Mouse (Mus musculus): Measurements from ENCODE around the gene Kcnh1. TPM values are rescaled to one million over a fixed set of nuclear protein-coding genes. Genes with fewer than 3 reads are reported as not detected.

Gene Kcnh1
- polyA plus RNA-seq, 1 experiment: 0.27 TPM

DNA sequence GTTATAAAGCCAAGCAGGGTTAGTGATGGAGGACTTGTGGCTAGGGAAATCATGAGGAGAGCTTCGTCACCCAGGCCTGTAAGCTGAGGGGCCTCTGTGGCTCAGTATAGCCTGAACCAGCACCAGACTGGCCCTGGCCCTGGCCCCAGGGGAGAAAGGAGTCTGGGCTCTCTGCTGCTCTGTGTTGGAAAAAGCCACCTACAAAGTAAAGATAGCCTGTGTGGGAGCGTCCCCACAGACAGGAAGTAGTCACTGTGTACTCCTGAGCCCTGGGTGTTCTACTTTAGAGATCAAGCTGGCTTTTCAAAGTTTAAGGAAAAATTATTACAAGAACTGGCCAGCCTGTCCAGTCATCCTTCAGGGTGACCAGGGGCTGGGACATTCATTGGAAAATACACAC, 306.9 kb downstream of the Kcnh1 start:
- H3K27me3 ChIP-seq (ENCODE audit: control insufficient read depth, insufficient read depth, low read length, poor library complexity, severe bottlenecking): no peaks in the 10 kb centered on the region
- no peak overlapping the region for H3K4me3 ChIP-seq (ENCODE audit: low read depth, low read length)
- H3K27ac ChIP-seq (ENCODE audit: insufficient read depth, low read length): no peak overlapping the region
- H3K36me3 ChIP-seq (ENCODE audit: control insufficient read depth, insufficient read depth, low read length, poor library complexity, severe bottlenecking): no peaks in the 10 kb centered on the region
- no peaks in the 10 kb centered on the region for H3K4me1 ChIP-seq (ENCODE audit: control insufficient read depth, insufficient read depth, low read length)
- no peak overlapping the region for H3K9ac ChIP-seq (ENCODE audit: low read depth, poor library complexity, severe bottlenecking)
- TF ChIP-seq CTCF (IDR thresholded peaks at IDR 0.05; ENCODE audit: low read depth, low read length) (no peak), POLR2A (IDR thresholded peaks at IDR 0.05; ENCODE audit: insufficient read depth, low read length) (no peak), EP300 (IDR thresholded peaks at IDR 0.05; ENCODE audit: insufficient read depth, low read depth, low read length) (no peak)
- no peaks in the 10 kb centered on the region for H3K9me3 ChIP-seq (replicated peaks; ENCODE audit: control insufficient read depth, insufficient read depth, low read length, poor library complexity, severe bottlenecking)

DNA sequence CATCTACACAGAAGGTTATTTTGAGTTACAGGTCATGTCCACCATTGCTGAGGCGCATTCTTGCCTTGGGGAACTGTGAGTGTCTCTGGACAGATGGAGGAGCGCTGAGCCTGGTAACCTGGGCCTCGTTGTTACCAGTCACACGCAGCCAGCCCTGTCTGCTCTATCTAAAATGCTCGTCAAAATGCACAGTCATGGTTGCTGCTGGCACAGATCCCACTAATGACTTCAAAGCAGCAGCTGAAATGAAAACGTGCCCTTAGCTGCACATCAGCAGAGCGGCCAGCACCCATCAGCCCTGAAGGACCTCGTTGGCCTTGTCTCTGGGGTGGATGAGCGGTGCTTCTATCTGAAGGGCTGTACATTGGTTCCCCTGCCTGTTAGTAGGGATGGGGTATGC, 311.4 kb downstream of the Kcnh1 start:
- H3K4me1 ChIP-seq (ENCODE audit: control insufficient read depth, insufficient read depth, low read length): no peaks in the 10 kb centered on the region
- no peak overlapping the region for H3K9ac ChIP-seq (ENCODE audit: low read depth, poor library complexity, severe bottlenecking)
- no peak overlapping the region for H3K4me3 ChIP-seq (ENCODE audit: low read depth, low read length)
- no peaks in the 10 kb centered on the region for H3K27me3 ChIP-seq (ENCODE audit: control insufficient read depth, insufficient read depth, low read length, poor library complexity, severe bottlenecking)
- TF ChIP-seq EP300 (IDR thresholded peaks at IDR 0.05; ENCODE audit: insufficient read depth, low read depth, low read length) (no peak), CTCF (IDR thresholded peaks at IDR 0.05; ENCODE audit: low read depth, low read length) (no peak), POLR2A (IDR thresholded peaks at IDR 0.05; ENCODE audit: insufficient read depth, low read length) (no peak)
- no peaks in the 10 kb centered on the region for H3K36me3 ChIP-seq (ENCODE audit: control insufficient read depth, insufficient read depth, low read length, poor library complexity, severe bottlenecking)
- H3K9me3 ChIP-seq (replicated peaks; ENCODE audit: control insufficient read depth, insufficient read depth, low read length, poor library complexity, severe bottlenecking): no peaks in the 10 kb centered on the region
- no peak overlapping the region for H3K27ac ChIP-seq (ENCODE audit: insufficient read depth, low read length)

DNA sequence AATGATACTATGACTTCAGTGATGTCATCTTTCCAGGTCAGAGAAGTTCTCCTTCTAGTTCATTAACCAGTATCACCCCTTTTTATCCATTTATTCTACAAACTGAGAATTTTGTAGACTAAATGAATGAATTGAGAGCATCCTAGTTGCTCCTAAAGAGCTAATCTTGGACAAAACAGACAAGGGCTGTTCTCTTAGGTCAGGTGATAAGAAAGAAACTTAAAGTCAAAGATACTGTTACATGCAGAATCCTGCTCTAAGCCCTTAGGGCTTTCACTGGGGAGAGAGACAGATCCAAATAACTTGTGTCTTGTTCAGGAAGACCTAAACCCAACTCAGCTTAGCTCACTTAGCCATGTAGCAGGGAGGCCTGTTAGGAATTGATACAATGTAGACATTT, 312.3 kb downstream of the Kcnh1 start:
- H3K27ac ChIP-seq (ENCODE audit: insufficient read depth, low read length): no peak overlapping the region
- H3K4me1 ChIP-seq (ENCODE audit: control insufficient read depth, insufficient read depth, low read length): no peaks in the 10 kb centered on the region
- no peaks in the 10 kb centered on the region for H3K27me3 ChIP-seq (ENCODE audit: control insufficient read depth, insufficient read depth, low read length, poor library complexity, severe bottlenecking)
- H3K9ac ChIP-seq (ENCODE audit: low read depth, poor library complexity, severe bottlenecking): no peak overlapping the region
- H3K4me3 ChIP-seq (ENCODE audit: low read depth, low read length): no peak overlapping the region
- no peaks in the 10 kb centered on the region for H3K36me3 ChIP-seq (ENCODE audit: control insufficient read depth, insufficient read depth, low read length, poor library complexity, severe bottlenecking)
- H3K9me3 ChIP-seq (replicated peaks; ENCODE audit: control insufficient read depth, insufficient read depth, low read length, poor library complexity, severe bottlenecking): no peaks in the 10 kb centered on the region
- TF ChIP-seq POLR2A (IDR thresholded peaks at IDR 0.05; ENCODE audit: insufficient read depth, low read length): no peak
- no peak for TF ChIP-seq EP300 (IDR thresholded peaks at IDR 0.05; ENCODE audit: insufficient read depth, low read depth, low read length)
- TF ChIP-seq CTCF (IDR thresholded peaks at IDR 0.05; ENCODE audit: low read depth, low read length): no peak

DNA sequence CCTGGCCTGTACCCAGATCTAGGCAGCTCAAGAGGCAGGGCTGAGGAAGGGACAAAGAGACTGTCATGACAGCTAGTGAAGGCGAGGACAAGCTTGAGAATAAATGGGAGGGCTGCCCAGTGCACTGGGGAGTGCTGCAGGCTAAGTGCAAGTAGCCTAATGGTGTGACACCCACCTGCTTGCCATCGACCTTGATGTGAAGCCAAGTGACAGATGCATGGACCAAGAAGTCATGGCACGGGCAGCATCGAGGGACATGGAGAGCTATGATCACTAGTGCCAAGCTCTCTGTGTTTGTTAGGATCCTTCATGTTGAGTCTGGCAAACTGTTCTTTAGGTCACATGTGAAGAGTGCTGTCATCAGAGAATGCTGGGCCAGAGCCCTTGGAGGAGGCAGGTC, 313.1 kb downstream of the Kcnh1 start:
- no peak for TF ChIP-seq POLR2A (IDR thresholded peaks at IDR 0.05; ENCODE audit: insufficient read depth, low read length)
- no peak for TF ChIP-seq CTCF (IDR thresholded peaks at IDR 0.05; ENCODE audit: low read depth, low read length)
- TF ChIP-seq EP300 (IDR thresholded peaks at IDR 0.05; ENCODE audit: insufficient read depth, low read depth, low read length): no peak
- no peaks in the 10 kb centered on the region for H3K36me3 ChIP-seq (ENCODE audit: control insufficient read depth, insufficient read depth, low read length, poor library complexity, severe bottlenecking)
- H3K9me3 ChIP-seq (replicated peaks; ENCODE audit: control insufficient read depth, insufficient read depth, low read length, poor library complexity, severe bottlenecking): no peaks in the 10 kb centered on the region
- no peak overlapping the region for H3K27ac ChIP-seq (ENCODE audit: insufficient read depth, low read length)
- no peak overlapping the region for H3K9ac ChIP-seq (ENCODE audit: low read depth, poor library complexity, severe bottlenecking)
- H3K4me3 ChIP-seq (ENCODE audit: low read depth, low read length): no peak overlapping the region
- H3K4me1 ChIP-seq (ENCODE audit: control insufficient read depth, insufficient read depth, low read length): no peaks in the 10 kb centered on the region
- no peaks in the 10 kb centered on the region for H3K27me3 ChIP-seq (ENCODE audit: control insufficient read depth, insufficient read depth, low read length, poor library complexity, severe bottlenecking)

DNA sequence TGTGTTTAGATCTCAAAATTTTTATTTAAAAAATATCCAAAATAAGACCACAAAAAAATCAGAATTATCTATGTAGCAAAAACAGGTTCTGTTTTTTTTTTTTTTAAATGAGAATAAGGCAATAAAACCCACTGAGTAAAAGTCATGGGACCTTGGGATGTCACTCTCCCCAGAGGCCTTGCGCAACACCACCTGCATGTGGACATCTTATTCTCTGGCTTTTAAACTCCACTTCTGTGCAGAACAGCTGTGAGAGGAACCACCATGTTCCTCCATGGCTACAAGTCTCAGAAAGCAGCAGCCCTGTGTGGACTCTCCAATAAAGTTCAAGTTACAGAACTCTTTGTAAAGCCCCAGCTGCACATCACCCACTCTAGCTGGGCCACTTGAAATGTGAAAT, 322.2 kb downstream of the Kcnh1 start:
- H3K4me3 ChIP-seq (ENCODE audit: low read depth, low read length): no peak overlapping the region
- H3K4me1 ChIP-seq (ENCODE audit: control insufficient read depth, insufficient read depth, low read length): peaks cover 4% of the 10 kb centered on the region
- TF ChIP-seq EP300 (IDR thresholded peaks at IDR 0.05; ENCODE audit: insufficient read depth, low read depth, low read length) (no peak), CTCF (IDR thresholded peaks at IDR 0.05; ENCODE audit: low read depth, low read length) (no peak), POLR2A (IDR thresholded peaks at IDR 0.05; ENCODE audit: insufficient read depth, low read length) (no peak)
- no peak overlapping the region for H3K27ac ChIP-seq (ENCODE audit: insufficient read depth, low read length)
- H3K9me3 ChIP-seq (replicated peaks; ENCODE audit: control insufficient read depth, insufficient read depth, low read length, poor library complexity, severe bottlenecking): no peaks in the 10 kb centered on the region
- no peak overlapping the region for H3K9ac ChIP-seq (ENCODE audit: low read depth, poor library complexity, severe bottlenecking)
- H3K36me3 ChIP-seq (ENCODE audit: control insufficient read depth, insufficient read depth, low read length, poor library complexity, severe bottlenecking): no peaks in the 10 kb centered on the region
- no peaks in the 10 kb centered on the region for H3K27me3 ChIP-seq (ENCODE audit: control insufficient read depth, insufficient read depth, low read length, poor library complexity, severe bottlenecking)

DNA sequence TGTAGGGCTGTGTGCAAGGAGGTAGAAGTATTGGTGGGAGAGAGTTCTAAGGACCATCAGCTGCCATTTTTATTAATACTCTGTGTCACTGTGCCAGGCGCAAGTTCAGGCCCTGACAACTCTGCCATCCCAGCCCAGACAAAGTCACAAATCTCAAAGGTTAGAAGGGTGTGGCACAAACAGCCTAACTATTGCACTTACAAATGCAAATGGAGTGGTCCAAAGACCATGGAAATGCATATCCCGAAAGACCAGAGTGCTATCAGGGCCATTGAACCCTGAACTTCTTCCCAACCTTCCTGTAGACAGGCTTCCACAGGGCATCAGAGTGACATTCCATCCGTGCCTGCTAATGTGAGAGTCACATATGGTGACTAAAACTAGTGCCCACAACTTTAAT, 324.8 kb downstream of the Kcnh1 start:
- Histone ChIP-seq H3K27me3 (ENCODE audit: control insufficient read depth, insufficient read depth, low read length, poor library complexity, severe bottlenecking) (no peaks in the 10 kb centered on the region), H3K27ac (ENCODE audit: insufficient read depth, low read length) (no peak overlapping the region), H3K9me3 (replicated peaks; ENCODE audit: control insufficient read depth, insufficient read depth, low read length, poor library complexity, severe bottlenecking) (no peaks in the 10 kb centered on the region), H3K4me3 (ENCODE audit: low read depth, low read length) (no peak overlapping the region), H3K9ac (ENCODE audit: low read depth, poor library complexity, severe bottlenecking) (no peak overlapping the region), H3K4me1 (ENCODE audit: control insufficient read depth, insufficient read depth, low read length) (peaks cover 4% of the 10 kb centered on the region), H3K36me3 (ENCODE audit: control insufficient read depth, insufficient read depth, low read length, poor library complexity, severe bottlenecking) (no peaks in the 10 kb centered on the region)
- TF ChIP-seq CTCF (IDR thresholded peaks at IDR 0.05; ENCODE audit: low read depth, low read length) (no peak), POLR2A (IDR thresholded peaks at IDR 0.05; ENCODE audit: insufficient read depth, low read length) (no peak), EP300 (IDR thresholded peaks at IDR 0.05; ENCODE audit: insufficient read depth, low read depth, low read length) (peak; percentile 74)

Data from ES-Bruce4 (cell line).